Mouse (Mus musculus): ENCODE results near the gene Ncor2.

DNA sequence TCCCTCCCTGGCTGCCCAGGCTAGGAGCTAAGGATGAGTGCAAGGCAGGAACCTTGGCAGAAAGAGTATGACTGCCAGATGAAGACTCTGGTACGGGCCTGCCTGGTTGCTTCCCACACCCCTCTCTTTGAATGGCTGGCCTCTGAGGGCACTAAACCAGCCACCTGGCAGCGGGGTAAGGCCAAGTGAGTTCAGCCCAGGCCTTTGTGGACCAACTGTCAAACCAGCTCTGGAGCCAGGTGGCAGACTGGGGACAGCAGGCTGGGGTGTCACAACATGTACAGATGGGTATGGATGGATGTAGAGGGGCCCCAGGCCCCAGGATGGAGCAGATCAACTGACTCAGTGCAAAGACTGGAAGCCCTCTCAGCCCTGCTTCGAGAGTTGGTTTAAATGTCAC lies 164.0 kb downstream of the Ncor2 start:
- TF ChIP-seq CTCF (IDR thresholded peaks at IDR 0.05; ENCODE audit: extremely low read depth, insufficient read length, insufficient replicate concordance, low read depth, low read length), result no peak
- no peak for TF ChIP-seq POLR2A (IDR thresholded peaks at IDR 0.05; ENCODE audit: low read depth, low read length)
